In the genomic region with DNA sequence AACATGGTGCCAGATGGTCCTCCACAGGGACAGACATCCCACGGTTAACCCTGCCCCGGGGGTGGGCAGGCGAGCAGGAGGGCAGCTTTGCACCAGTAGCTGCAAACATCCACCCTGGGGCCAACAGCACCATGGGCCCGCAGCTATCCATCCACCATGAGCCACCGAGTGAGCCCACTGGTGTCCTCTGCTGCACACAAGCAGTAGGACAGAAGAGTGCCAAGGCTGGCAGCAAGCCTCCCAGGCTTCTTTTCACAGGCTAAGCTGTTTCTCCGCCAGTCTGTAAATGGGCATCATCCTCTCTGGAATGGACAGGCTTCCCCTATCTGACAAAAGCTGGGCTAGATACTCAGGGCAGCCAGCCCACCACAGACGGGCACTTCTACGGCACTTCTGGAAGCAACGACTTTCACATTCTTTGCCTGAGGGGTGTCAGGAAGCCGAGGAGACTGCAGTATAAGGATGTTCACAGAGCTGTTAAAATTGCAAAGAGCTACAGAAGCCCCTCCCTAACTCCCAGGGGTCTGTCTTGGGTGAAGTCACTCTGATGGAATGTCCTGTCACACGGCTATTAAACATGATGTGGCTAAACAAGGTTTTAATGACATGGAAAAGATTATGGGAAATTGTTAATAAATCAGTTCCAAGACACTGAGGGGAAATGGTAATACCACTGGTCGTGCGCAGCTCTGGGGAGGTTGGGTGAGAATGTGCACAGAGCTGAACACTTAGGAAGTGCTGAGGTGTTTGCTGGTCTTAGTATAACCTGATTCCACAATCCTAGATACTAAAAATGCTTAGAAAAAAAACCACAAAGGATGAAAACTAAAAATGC, we compare ENCODE assay signal across 9 mouse cellular contexts. TPM values are rescaled to one million over a fixed set of nuclear protein-coding genes. Genes with fewer than 3 reads are reported as not detected.
DNase-seq lines count a peak whose midpoint lies in the region; ATAC-seq and TF ChIP-seq lines count a peak whose summit lies in the region.
"Had no signal": no experiment of that assay in that cellular context is flagged by ENCODE, and none has a peak within 500 bp of the region (broad histone marks: within the 10 kb centered on the region; RNA-seq: fewer than 3 reads in every experiment).

No protein-coding gene starts in this region.

- H3K9ac ChIP-seq in kidney, embryonic 16.5 days (replicated peaks; ENCODE audit: low read length) = no peak overlapping the region
- H3K9ac ChIP-seq in midbrain, postnatal 0 days (replicated peaks; ENCODE audit: low read length, poor library complexity, severe bottlenecking) = no peak overlapping the region
- H3K9ac ChIP-seq: liver, embryonic 15.5 days had no signal

- 0 out of 2 replicates have a peak, but pooled peaks cover 3% of the 10 kb centered on the region for H3K27me3 ChIP-seq in kidney, embryonic 16.5 days (ENCODE audit: insufficient read depth, low read length)
- no peaks in the 10 kb centered on the region for H3K27me3 ChIP-seq in midbrain, postnatal 0 days (ENCODE audit: insufficient read depth, low read length)
- H3K27me3 ChIP-seq: liver, embryonic 15.5 days had no signal

- peaks cover 19% of the 10 kb centered on the region; the same call in 1 of the 2 replicates for H3K36me3 ChIP-seq in kidney, embryonic 16.5 days (ENCODE audit: insufficient read depth, low read length)
- peaks cover 41% of the 10 kb centered on the region for H3K36me3 ChIP-seq in midbrain, postnatal 0 days (ENCODE audit: insufficient read depth, low read length)
- H3K36me3 ChIP-seq: liver, embryonic 15.5 days had no signal

- WGBS in kidney, embryonic 16.5 days = 32% methylated on average over 13 of the region's 13 CpGs
- 52% methylated on average over 13 of the region's 13 CpGs for WGBS in midbrain, postnatal 0 days

- TF ChIP-seq CTCF in brain, embryonic 14.5 days (IDR thresholded peaks at IDR 0.05; ENCODE audit: borderline replicate concordance, extremely low read depth, insufficient read depth, insufficient read length) = no peak
- TF ChIP-seq CTCF in cortical plate, adult 2 months (IDR thresholded peaks at IDR 0.05; ENCODE audit: extremely low read depth, insufficient read depth, low read length) = peak; percentile 33
- peak; percentile 52 for TF ChIP-seq CTCF in midbrain, postnatal 0 days (IDR thresholded peaks at IDR 0.05)

- DNase-seq in kidney, adult 9 months = no peak
- peak; percentile 56 for DNase-seq in brain, embryonic 14.5 days (ENCODE audit: low read depth)
- DNase-seq in midbrain, postnatal 0 days (ENCODE audit: low spot score) = peak; percentile 76
- no peak for DNase-seq in liver
- DNase-seq in adrenal gland, postnatal 36 days = no peak

- H3K4me2 ChIP-seq in kidney, embryonic 16.5 days (replicated peaks; ENCODE audit: low read depth, low read length) = no peak overlapping the region
- no peak overlapping the region for H3K4me2 ChIP-seq in midbrain, postnatal 0 days (ENCODE audit: low read depth, low read length, poor library complexity, severe bottlenecking)
- H3K4me2 ChIP-seq: liver, embryonic 15.5 days had no signal

- H3K27ac ChIP-seq in kidney, embryonic 16.5 days (ENCODE audit: low read length) = no peak overlapping the region
- no peak overlapping the region for H3K27ac ChIP-seq in cortical plate, adult 2 months (ENCODE audit: insufficient read depth, low read length)
- H3K27ac ChIP-seq in midbrain, postnatal 0 days (ENCODE audit: low read depth, low read length) = no peak overlapping the region
- H3K27ac ChIP-seq: liver, embryonic 15.5 days had no signal

- no peak for TF ChIP-seq POLR2A in brain, embryonic 14.5 days (IDR thresholded peaks at IDR 0.05; ENCODE audit: borderline replicate concordance, extremely low read depth, insufficient read depth, insufficient read length, poor library complexity, severe bottlenecking)
- no peak for TF ChIP-seq POLR2A in cortical plate, adult 2 months (IDR thresholded peaks at IDR 0.05; ENCODE audit: extremely low read depth, insufficient read depth, low read length)

- no peak overlapping the region for H3K4me3 ChIP-seq in kidney, embryonic 16.5 days (ENCODE audit: low read length)
- H3K4me3 ChIP-seq in cortical plate, adult 2 months (ENCODE audit: insufficient read depth, low read length) = no peak overlapping the region
- H3K4me3 ChIP-seq in midbrain, postnatal 0 days (ENCODE audit: low read depth, low read length) = no peak overlapping the region
- H3K4me3 ChIP-seq: liver, embryonic 15.5 days had no signal

- no peaks in the 10 kb centered on the region for H3K9me3 ChIP-seq in kidney, embryonic 16.5 days (ENCODE audit: low read length)
- H3K9me3 ChIP-seq in midbrain, postnatal 0 days (ENCODE audit: low read length) = no peaks in the 10 kb centered on the region
- H3K9me3 ChIP-seq: liver, embryonic 15.5 days had no signal

- H3K4me1 ChIP-seq in kidney, embryonic 16.5 days (ENCODE audit: insufficient read depth, low read length) = no peaks in the 10 kb centered on the region
- no peaks in the 10 kb centered on the region for H3K4me1 ChIP-seq in cortical plate, adult 2 months (ENCODE audit: control insufficient read depth, insufficient read depth, low read length)
- H3K4me1 ChIP-seq in midbrain, postnatal 0 days (ENCODE audit: insufficient read depth, low read length) = no peaks in the 10 kb centered on the region
- H3K4me1 ChIP-seq: liver, embryonic 15.5 days had no signal

- 0 out of 2 replicates have a peak, but pooled peaks have one; percentile 47 for ATAC-seq in kidney, embryonic 16.5 days (ENCODE audit: low FRiP score, low TSS enrichment)
- peak; percentile 36; the same call in 1 of the 2 replicates for ATAC-seq in midbrain, postnatal 0 days (ENCODE audit: low FRiP score)

RNA-seq across cellular contexts. Expression of gene Anks6, which starts 20.5 kb away (rescaled TPM):
- polyA plus RNA-seq in kidney, embryonic 16.5 days (2015; fragmentation: Nextera tagmentation; extraction: Ambion mirVana) = 6.3 and 7.1 TPM in 2 replicates
- polyA plus RNA-seq in brain, embryonic 14.5 days (2012; rRNA removed) = 17.2 and 17.3 TPM in 2 replicates
- 18.4 and 20.7 TPM in 2 replicates for polyA plus RNA-seq in cortical plate, adult 2 months (2012; rRNA removed)
- 10.1 and 17.9 TPM in 2 replicates for total RNA-seq in midbrain, postnatal 0 days (2014; rRNA removed)
- 3.0 and 3.3 TPM in 2 replicates for polyA plus RNA-seq in midbrain, postnatal 0 days (2015; fragmentation: Nextera tagmentation; extraction: Ambion mirVana)
- total RNA-seq in adrenal gland, postnatal 36 days (2021) = 1 to 10 TPM; 3.5 to 5.2 TPM
- total RNA-seq: neutrophil, adult 5-6 weeks had no signal

RNA-seq across cellular contexts. Expression of gene Gabbr2, which starts 45.0 kb away (rescaled TPM):
- polyA plus RNA-seq in kidney, embryonic 16.5 days (2015; fragmentation: Nextera tagmentation; extraction: Ambion mirVana) = 0.11 and 0.13 TPM in 2 replicates
- polyA plus RNA-seq in brain, embryonic 14.5 days (2012; rRNA removed) = 10.2 and 25.0 TPM in 2 replicates
- 138 and 139 TPM in 2 replicates for polyA plus RNA-seq in cortical plate, adult 2 months (2012; rRNA removed)
- 118 and 123 TPM in 2 replicates for total RNA-seq in midbrain, postnatal 0 days (2014; rRNA removed)
- polyA plus RNA-seq in midbrain, postnatal 0 days (2015; fragmentation: Nextera tagmentation; extraction: Ambion mirVana) = 17.8 and 20.5 TPM in 2 replicates
- under 1 TPM in 1 of 2 experiments, not detected in 1; 0.20 TPM for total RNA-seq in adrenal gland, postnatal 36 days (2021)
- total RNA-seq: neutrophil, adult 5-6 weeks had no signal

RNA-seq across cellular contexts. Expression of gene Galnt12, which starts 55.0 kb away (rescaled TPM):
- 10.1 and 10.7 TPM in 2 replicates for polyA plus RNA-seq in kidney, embryonic 16.5 days (2015; fragmentation: Nextera tagmentation; extraction: Ambion mirVana)
- polyA plus RNA-seq in brain, embryonic 14.5 days (2012; rRNA removed) = 1.5 and 2.1 TPM in 2 replicates
- polyA plus RNA-seq in cortical plate, adult 2 months (2012; rRNA removed) = 2.5 TPM in 2 replicates
- 0.82 and 2.0 TPM in 2 replicates for total RNA-seq in midbrain, postnatal 0 days (2014; rRNA removed)
- polyA plus RNA-seq in midbrain, postnatal 0 days (2015; fragmentation: Nextera tagmentation; extraction: Ambion mirVana) = 1.1 and 1.6 TPM in 2 replicates
- under 1 TPM; 0.56 to 0.69 TPM for total RNA-seq in adrenal gland, postnatal 36 days (2021)

Comparison
In these comparisons a context has a peak if more than half of its experiments do, and no peak if none do; other contexts are left out.
1. DNase-seq: peak in brain, embryonic 14.5 days (single experiment) and midbrain, postnatal 0 days (single experiment); none in kidney, adult 9 months (single experiment), liver (single experiment) and adrenal gland, postnatal 36 days (0 of 2).